Mouse (Mus musculus) urinary bladder, postnatal 36 days (tissue): ENCODE data around the gene Slc37a3.

ENCODE experiments used
- DNase-seq, 2 experiments: peaks; one replicate each; pipeline ENCODE4 v3.0.0; 2022; ENCODE audit warnings: low spot score in 2 of 2, mixed read lengths in 1 of 2

Slc37a3 gene

GRCm38 (mm10) chr6:39319061-39319761 lies 58.3 kb downstream of the Slc37a3 start:
- peak; percentile 23 to 60 for DNase-seq

GRCm38 (mm10) chr6:39318631-39319010 lies 58.9 kb downstream of the Slc37a3 start:
- no peak for DNase-seq

- DNase-seq, result no peak
Observed at GRCm38 (mm10) chr6:39317854-39318630, 59.4 kb downstream of the Slc37a3 start.

- no peak for DNase-seq
Observed at GRCm38 (mm10) chr6:39316089-39316488, 61.4 kb downstream of the Slc37a3 start.

GRCm38 (mm10) chr6:39314461-39314860 lies 63.0 kb downstream of the Slc37a3 start:
- DNase-seq, result no peak

- DNase-seq, result no peak
Observed at GRCm38 (mm10) chr6:39311786-39312185, 65.7 kb downstream of the Slc37a3 start.

- DNase-seq, result no peak
Observed at GRCm38 (mm10) chr6:39304371-39304874, 73.1 kb downstream of the Slc37a3 start.

- no peak for DNase-seq
Observed at GRCm38 (mm10) chr6:39301484-39301883, 76.0 kb downstream of the Slc37a3 start.

GRCm38 (mm10) chr6:39297079-39297478 lies 80.4 kb downstream of the Slc37a3 start:
- no peak for DNase-seq

- DNase-seq, result no peak
Observed at GRCm38 (mm10) chr6:39296474-39296873, 81.0 kb downstream of the Slc37a3 start.

- DNase-seq, result peak; percentile 23 to 54
Observed at GRCm38 (mm10) chr6:39295727-39296411, 81.6 kb downstream of the Slc37a3 start.

- DNase-seq, result no peak
Observed at GRCm38 (mm10) chr6:39289721-39290120, 87.8 kb downstream of the Slc37a3 start.

GRCm38 (mm10) chr6:39287782-39288181 lies 89.7 kb downstream of the Slc37a3 start:
- DNase-seq, result no peak

- no peak for DNase-seq
Observed at GRCm38 (mm10) chr6:39286732-39287083, 90.8 kb downstream of the Slc37a3 start.

GRCm38 (mm10) chr6:39286053-39286731 lies 91.3 kb downstream of the Slc37a3 start:
- peak in 1 of 2 experiments; percentile 55 for DNase-seq

GRCm38 (mm10) chr6:39284836-39285235 lies 92.6 kb downstream of the Slc37a3 start:
- DNase-seq, result no peak
